Mouse (Mus musculus): ENCODE data around the gene Dnajc17.

- TF ChIP-seq ZNF384 (IDR thresholded peaks at IDR 0.05; ENCODE audit: low read depth, low read length) (no peak), MAFK (IDR thresholded peaks at IDR 0.05; ENCODE audit: insufficient read depth, low read depth, low read length) (no peak)
Measured at GRCm38 (mm10) chr2:119194140-119194539, 14.5 kb downstream of the Dnajc17 start.

All from ES-E14 (cell line).